Mouse (Mus musculus) brown adipose tissue, adult 24 weeks (tissue): ENCODE measurements around the gene Mapkap1. TPM values are rescaled to one million over a fixed set of nuclear protein-coding genes. Genes with fewer than 3 reads are reported as not detected.

Experiments used
- H3K27ac ChIP-seq: fragments of 200-500 bp; replicated peaks from 2 replicates; pipeline ENCODE4 v1.5.1; 2012; ENCODE audit warnings: low read depth, mild to moderate bottlenecking, low read length
- H3K4me1 ChIP-seq: fragments of 200-500 bp; 2 replicates; pipeline ENCODE4 v1.6.1; 2012; ENCODE audit warnings: low read length, mixed read lengths; ENCODE audit not compliant: control insufficient read depth, insufficient read depth, insufficient read length
- H3K4me3 ChIP-seq: fragments of 200-500 bp; 2 replicates; pipeline ENCODE4 v1.5.1; 2012; ENCODE audit warnings: low read depth, mild to moderate bottlenecking, low read length, moderate library complexity; ENCODE audit not compliant: insufficient read depth
- polyA plus RNA-seq: library from polyadenylated mRNA; stranded (reverse); fragments of >200 nt; gene quantifications from 2 replicates; pipeline ENCODE4 v1.2.4, GENCODE M21; 2012; ENCODE audit not compliant: missing spikeins, insufficient read depth, insufficient read length

Gene Mapkap1
- polyA plus RNA-seq, result 40.6 and 66.5 TPM in 2 replicates

GRCm38 (mm10) chr2:34406601-34407464 is at the start of gene Mapkap1:
Gene Mapkap1 (plus strand): TSS chr2:34406771.
- Histone ChIP-seq H3K27ac (peak within 1 kb of the TSS; percentile 50), H3K4me1 (peaks cover 15% of the 10 kb centered on the region), H3K4me3 (peak within 1 kb of the TSS; percentile 81)

- H3K4me1 ChIP-seq, result no peaks in the 10 kb centered on the region
- H3K27ac ChIP-seq, result no peak overlapping the region
- H3K4me3 ChIP-seq, result no peak overlapping the region
These were observed 42.9 kb upstream of the Mapkap1 start for GRCm38 (mm10) chr2:34363678-34364077.

GRCm38 (mm10) chr2:34367024-34367423 is 39.5 kb upstream of the Mapkap1 start:
- H3K4me1 ChIP-seq, result no peaks in the 10 kb centered on the region; the same call in 1 of the 2 replicates
- H3K4me3 ChIP-seq, result no peak overlapping the region
- H3K27ac ChIP-seq, result no peak overlapping the region

DNA sequence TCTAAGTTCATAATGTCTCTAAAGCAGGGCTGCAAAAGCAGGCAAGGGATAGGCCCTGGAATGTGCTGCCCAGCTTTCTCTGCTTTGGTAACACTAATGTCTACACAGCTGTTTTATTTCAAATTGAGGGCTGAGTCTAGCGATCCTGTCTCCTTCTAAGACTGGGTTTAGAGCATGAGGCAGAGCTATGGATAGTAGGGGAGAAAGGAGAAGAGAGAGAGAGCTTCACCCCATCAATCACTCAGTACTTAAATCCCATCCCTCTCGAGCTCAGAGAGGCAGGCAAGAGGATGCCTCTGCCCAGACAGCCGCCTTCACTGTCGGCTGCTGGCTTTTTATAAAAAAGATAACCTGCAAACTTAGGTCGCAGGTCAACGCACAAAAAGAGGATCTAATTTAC is 38.2 kb upstream of the Mapkap1 start:
- Histone ChIP-seq H3K4me3 (no peak overlapping the region), H3K4me1 (no peaks in the 10 kb centered on the region; the same call in 1 of the 2 replicates), H3K27ac (no peak overlapping the region)

DNA sequence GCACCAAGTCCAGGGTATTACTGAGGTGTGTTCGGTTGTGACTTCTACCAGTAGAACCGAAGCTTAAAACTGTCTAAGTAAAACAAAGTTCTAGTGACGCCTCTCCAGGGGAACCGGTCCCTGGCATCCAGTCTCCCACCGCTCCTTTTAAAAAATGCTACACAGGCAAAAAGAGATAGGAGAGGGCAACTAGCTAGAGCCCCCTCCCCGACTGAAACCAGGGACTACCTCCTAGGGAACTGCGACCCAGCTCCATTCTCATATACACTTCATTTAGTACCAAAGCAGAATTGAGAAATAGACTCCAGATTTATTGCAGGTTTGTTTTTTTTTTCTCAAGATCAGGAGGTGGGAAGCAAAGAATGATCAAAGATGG is 36.2 kb upstream of the Mapkap1 start:
- H3K4me1 ChIP-seq, result no peaks in the 10 kb centered on the region; the same call in 1 of the 2 replicates
- no peak overlapping the region for H3K27ac ChIP-seq
- peak overlapping the region; percentile 92 for H3K4me3 ChIP-seq

DNA sequence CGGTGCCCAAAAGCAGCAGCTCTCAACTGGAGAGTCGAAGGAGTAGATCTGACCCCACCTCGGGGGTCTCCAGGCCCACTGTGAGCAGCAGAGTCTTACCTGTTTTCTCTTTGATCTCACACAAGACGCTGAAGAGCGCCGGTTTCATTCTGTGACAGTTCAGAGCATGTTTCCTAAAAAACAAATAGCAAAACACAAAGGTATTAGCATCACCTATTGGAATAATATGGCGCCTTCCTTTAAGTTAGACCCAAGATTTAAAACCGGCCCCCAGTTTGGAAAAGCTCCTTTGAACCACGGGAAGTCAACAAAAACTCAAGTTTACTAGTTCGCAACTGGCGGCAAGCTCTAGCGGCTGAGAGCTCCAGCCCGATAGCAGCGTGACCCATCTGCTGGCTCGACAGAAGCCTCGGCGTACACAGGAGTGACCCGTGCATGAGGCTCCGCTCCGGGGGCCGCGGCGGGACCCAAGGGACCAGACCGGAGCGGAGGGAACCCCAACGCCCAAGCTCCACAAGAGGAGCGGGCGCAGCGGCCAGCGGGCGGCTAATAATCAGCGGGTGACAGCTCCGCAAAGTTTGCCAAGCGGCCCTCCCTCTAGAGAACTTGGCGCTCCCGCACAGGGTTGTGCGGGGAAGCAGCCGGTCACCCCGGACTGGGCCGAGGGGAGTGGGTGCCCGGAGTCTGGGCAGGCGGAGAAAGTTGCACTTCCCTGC is 35.7 kb upstream of the Mapkap1 start:
- Histone ChIP-seq H3K4me3 (peak overlapping the region; percentile 92), H3K4me1 (no peaks in the 10 kb centered on the region; the same call in 1 of the 2 replicates), H3K27ac (no peak overlapping the region)

DNA sequence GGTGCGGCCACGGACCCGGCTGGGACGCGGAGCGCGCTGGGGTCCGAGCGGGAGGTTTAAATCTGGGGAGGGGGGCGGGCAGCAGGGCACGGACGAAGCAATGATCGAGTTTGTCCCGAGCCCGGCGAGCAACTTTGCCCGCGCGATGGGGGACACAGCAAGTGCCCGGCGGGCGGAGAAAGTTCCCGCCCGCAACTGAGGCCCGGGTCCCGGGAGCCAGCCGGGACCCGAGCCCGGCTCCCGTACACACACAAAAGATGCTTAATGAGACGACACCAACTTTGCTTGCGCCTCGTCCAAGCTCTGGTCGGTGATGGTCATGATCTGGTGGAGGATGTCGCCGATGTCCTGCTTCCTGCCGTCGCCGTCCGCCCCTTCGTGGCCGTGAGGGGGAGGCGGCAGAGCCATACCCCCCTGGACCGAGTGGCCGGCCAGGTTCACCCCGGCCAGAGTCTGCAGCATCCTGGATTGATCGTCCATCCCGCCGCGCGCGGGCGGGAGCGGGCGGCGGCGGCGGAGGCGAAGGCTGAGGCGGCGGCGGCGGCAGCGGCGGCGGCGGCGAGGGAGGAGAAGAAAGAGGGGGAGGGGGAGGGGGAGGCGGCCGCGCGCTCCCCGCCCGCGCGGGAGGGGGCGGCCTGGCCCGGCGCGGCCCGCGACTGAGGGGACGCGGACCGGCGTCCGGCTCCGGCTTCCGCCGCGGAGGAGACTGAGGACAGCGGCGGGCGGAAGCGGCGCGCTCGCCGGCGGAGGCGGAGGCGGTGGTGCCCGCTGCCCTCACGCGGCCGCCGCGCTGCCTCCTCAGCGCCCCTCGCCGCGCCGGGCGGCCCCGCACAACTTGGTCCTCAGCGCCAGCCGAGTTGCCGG is 34.9 kb upstream of the Mapkap1 start:
- Histone ChIP-seq H3K27ac (peak overlapping the region; percentile 43; the same call in 1 of the 2 replicates), H3K4me1 (no peaks in the 10 kb centered on the region; the same call in 1 of the 2 replicates), H3K4me3 (peak overlapping the region; percentile 92)

GRCm38 (mm10) chr2:34372305-34373301 is 34.0 kb upstream of the Mapkap1 start, which contains the start of gene Pbx3:
Gene Pbx3 (minus strand): TSS chr2:34373142.
- Histone ChIP-seq H3K4me3 (peak within 1 kb of the TSS; percentile 92), H3K4me1 (no peaks in the 10 kb centered on the region; the same call in 1 of the 2 replicates), H3K27ac (peak within 1 kb of the TSS; percentile 25; the same call in 1 of the 2 replicates)

- no peak overlapping the region for H3K27ac ChIP-seq
- H3K4me1 ChIP-seq, result no peaks in the 10 kb centered on the region; the same call in 1 of the 2 replicates
- no peak overlapping the region for H3K4me3 ChIP-seq
These were observed 32.7 kb upstream of the Mapkap1 start for GRCm38 (mm10) chr2:34373886-34374285.

- H3K4me1 ChIP-seq, result no peaks in the 10 kb centered on the region; the same call in 1 of the 2 replicates
- H3K4me3 ChIP-seq, result no peak overlapping the region
- no peak overlapping the region for H3K27ac ChIP-seq
These were observed 32.2 kb upstream of the Mapkap1 start for GRCm38 (mm10) chr2:34374349-34374748.

DNA sequence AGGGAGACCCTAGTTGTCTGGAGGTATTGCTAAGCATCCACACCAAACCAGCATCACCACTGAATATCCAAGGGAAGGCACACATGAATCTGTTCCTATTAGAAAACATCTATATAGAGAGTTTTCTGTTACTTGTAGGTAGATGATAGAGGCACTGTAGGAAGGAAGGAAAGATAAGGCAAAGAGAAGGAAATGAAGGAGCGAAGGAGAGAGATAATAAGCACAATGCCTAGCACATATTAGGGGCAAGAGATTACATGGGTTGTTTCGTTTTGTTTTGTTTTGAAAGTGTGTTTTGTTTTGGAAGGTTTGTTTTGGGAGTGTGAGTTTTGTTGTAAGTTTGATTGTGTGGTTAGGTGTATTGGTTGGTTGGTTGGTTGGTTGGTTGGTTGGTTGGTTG is 27.6 kb upstream of the Mapkap1 start:
- no peaks in the 10 kb centered on the region for H3K4me1 ChIP-seq
- H3K27ac ChIP-seq, result no peak overlapping the region
- H3K4me3 ChIP-seq, result no peak overlapping the region

GRCm38 (mm10) chr2:34399535-34399934 is 7.0 kb upstream of the Mapkap1 start:
- Histone ChIP-seq H3K4me1 (no peaks in the 10 kb centered on the region), H3K27ac (no peak overlapping the region), H3K4me3 (no peak overlapping the region)

DNA sequence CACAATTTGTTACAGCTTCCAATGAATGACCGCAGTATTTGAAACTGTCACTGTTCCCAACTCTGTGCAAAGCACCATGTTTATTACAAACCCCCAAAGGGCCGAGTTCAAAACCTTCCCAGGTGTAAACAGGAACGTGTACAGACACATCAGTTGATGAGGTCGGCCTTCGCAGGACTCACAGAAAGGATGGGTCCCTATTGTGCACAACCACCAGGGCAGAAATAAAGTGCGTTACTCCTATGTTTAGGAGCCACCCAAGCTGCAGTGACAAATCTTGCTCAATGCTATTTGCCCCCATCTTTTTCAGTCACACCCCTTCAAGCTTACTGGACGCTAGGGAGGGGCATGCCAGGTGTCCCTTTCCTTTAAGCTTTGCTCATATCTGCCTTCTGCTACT is 1.0 kb downstream of the Mapkap1 start:
- H3K27ac ChIP-seq, result no peak overlapping the region
- peaks cover 15% of the 10 kb centered on the region for H3K4me1 ChIP-seq
- H3K4me3 ChIP-seq, result peak overlapping the region; percentile 81

DNA sequence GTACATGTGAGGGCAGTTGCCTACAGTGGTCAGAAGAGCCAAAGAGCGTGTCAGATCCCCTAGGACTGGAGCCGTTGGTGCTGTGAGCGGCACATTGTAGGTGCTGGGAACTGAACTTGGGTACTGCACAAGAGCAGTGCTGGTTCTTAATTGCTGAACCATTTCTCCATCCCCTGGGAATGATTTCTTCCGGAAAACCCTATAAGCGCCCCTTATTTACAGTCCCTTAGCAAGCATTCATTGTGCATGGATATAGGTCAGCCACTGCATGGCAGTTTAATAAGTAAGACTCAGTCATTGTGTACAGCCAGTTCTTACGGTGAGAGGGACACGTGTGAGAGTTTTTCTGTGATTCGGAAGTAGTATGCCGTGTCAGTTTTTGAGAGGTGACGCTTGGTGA is 1.8 kb downstream of the Mapkap1 start:
- Histone ChIP-seq H3K4me1 (peaks cover 15% of the 10 kb centered on the region), H3K4me3 (no peak overlapping the region), H3K27ac (no peak overlapping the region)
